Mouse (Mus musculus) testis, adult 2 months (tissue): ENCODE measurements around the gene Dcaf1.

Experiments used
- CTCF ChIP-seq: fragments of 200-500 bp; IDR thresholded peaks from 2 replicates; pipeline ENCODE4 v1.5.1; 2012; ENCODE audit warnings: low read depth, mild to moderate bottlenecking, inconsistent platforms, low read length, moderate library complexity; ENCODE audit not compliant: control insufficient read depth, insufficient read depth, insufficient replicate concordance
- POLR2A ChIP-seq: fragments of 200-500 bp; IDR thresholded peaks from 2 replicates; pipeline ENCODE4 v1.6.1; 2012; ENCODE audit warnings: low read depth, mild to moderate bottlenecking, inconsistent platforms, low read length, moderate library complexity; ENCODE audit not compliant: control insufficient read depth

DNA sequence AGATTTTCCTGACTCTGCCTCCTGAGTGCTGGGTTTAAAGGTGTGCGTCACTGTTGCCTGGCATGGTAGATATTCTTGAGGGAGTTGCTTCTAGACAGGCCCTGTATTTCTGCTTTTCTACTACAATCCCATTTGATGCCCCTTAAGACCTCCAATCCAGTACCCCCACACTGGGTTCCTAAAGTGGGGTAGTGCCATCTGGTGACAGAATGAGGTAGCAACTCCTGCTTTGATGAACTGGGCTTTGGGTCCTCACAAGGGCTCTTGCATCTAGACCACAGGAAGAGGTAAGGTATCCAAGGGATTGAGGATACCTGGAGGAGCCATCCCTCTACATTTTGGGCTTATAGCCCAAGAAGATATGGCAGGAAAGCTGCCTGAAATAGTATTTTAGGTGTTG, 2.5 kb upstream of the Dcaf1 start:
- TF ChIP-seq CTCF (no peak), POLR2A (no peak)
